Mouse (Mus musculus) erythroblast, embryonic 14.5 days (primary cell): ENCODE measurements around the gene Rnf5. TPM values are rescaled to one million over a fixed set of nuclear protein-coding genes. Genes with fewer than 3 reads are reported as not detected.
A peak's percentile ranks its signal among the peaks of the same experiment; 100 is the strongest.

Source experiments
- H3K27me3 ChIP-seq: 2 replicates; pipeline ENCODE4 v1.6.1; 2012; ENCODE audit warnings: inconsistent platforms; ENCODE audit not compliant: control insufficient read depth
- H3K36me3 ChIP-seq: 2 replicates; pipeline ENCODE4 v1.6.1; 2012; ENCODE audit warnings: mild to moderate bottlenecking, inconsistent platforms; ENCODE audit not compliant: control insufficient read depth
- H3K4me1 ChIP-seq: 2 replicates; pipeline ENCODE4 v1.6.1; 2012; ENCODE audit warnings: inconsistent platforms; ENCODE audit not compliant: control insufficient read depth
- H3K4me3 ChIP-seq: replicated peaks from 2 replicates; pipeline ENCODE3; 2012; ENCODE audit warnings: moderate library complexity, mild to moderate bottlenecking, inconsistent platforms
- H3K9me3 ChIP-seq: 2 replicates; pipeline ENCODE4 v1.6.1; 2012; ENCODE audit warnings: low read length, inconsistent platforms, mixed read lengths; ENCODE audit not compliant: control insufficient read depth
- GATA1 ChIP-seq: IDR thresholded peaks from 2 replicates; pipeline ENCODE4 v1.6.1; 2012; ENCODE audit warnings: low read length, inconsistent platforms, mixed read lengths
- TAL1 ChIP-seq: IDR thresholded peaks from 3 replicates; pipeline ENCODE4 v1.6.1; 2012; ENCODE audit warnings: low read length, inconsistent platforms, mixed read lengths
- polyA plus RNA-seq: library from polyadenylated mRNA; stranded (reverse); fragments of >175 nt; gene quantifications from 2 replicates; pipeline ENCODE4 v1.2.3, GENCODE M21; 2012

Rnf5 gene
- polyA plus RNA-seq, 1 experiment, result 16.2 TPM

DNA sequence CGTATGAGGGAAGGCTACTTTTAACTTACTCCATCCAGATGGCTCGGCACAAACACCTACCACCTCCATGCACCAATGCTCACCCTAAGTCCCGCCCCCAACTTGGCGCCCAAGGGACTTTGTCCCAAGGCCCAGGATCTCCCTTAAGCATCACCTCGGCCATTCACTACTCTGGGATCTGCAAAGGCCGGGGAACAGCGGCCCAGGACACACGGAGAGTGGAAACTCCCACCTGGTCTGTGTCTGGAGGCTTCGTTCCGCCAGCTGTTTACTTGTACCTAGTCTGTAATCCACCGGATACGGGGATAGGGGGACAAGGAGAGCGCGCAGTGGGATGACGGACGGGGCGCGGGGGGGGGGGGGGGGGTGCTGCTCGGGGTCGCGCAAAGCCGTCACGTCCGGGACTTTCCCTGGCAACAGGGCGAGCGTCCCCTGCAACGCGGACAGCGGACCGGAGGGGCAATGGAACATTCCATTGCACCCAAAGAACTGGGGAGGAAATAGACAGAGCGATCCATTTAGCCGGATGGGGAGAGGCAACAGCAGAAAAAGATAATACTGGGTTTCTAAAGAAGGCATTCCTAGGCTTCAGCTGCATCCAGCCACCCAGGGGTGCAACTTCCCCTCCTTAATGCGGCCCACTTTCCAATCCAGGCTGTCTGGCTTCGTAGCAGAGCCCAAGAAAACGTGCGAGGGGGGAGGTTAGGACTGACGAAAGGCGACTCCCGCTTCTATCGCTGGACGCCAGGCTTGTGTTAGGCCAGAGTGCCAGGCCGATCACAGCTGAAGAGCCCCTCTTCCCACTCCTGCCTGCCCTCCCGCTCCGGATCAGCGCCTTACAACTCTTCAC lies 23.8 kb upstream of the Rnf5 start:
- Histone ChIP-seq H3K27me3 (peaks cover 60% of the 10 kb centered on the region), H3K9me3 (peaks cover 3% of the 10 kb centered on the region; the same call in 1 of the 2 replicates), H3K4me1 (peaks cover 43% of the 10 kb centered on the region), H3K4me3 (peak overlapping the region; percentile 72), H3K36me3 (peaks cover 10% of the 10 kb centered on the region)
- TF ChIP-seq TAL1 (no peak), GATA1 (no peak)

DNA sequence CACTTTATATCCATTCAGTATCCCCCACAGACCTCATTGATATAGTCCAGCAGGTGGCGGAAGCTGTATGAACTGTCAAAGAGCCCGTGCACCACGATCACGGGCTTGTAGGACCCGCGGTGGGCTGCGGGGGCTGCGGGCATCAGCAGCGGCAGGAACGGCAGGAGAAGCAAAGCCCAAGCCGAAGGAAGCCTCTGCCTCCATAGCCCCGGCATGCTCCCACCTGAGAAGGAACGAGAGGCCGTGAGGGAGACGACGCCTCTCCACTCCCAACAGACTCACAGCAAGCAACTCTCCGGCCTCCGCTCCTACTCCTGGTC lies 23.2 kb upstream of the Rnf5 start:
- H3K9me3 ChIP-seq, result peaks cover 3% of the 10 kb centered on the region; the same call in 1 of the 2 replicates
- H3K4me3 ChIP-seq, result peak overlapping the region; percentile 72
- H3K4me1 ChIP-seq, result peaks cover 42% of the 10 kb centered on the region
- H3K27me3 ChIP-seq, result peaks cover 54% of the 10 kb centered on the region
- H3K36me3 ChIP-seq, result peaks cover 10% of the 10 kb centered on the region
- TF ChIP-seq TAL1, result no peak

DNA sequence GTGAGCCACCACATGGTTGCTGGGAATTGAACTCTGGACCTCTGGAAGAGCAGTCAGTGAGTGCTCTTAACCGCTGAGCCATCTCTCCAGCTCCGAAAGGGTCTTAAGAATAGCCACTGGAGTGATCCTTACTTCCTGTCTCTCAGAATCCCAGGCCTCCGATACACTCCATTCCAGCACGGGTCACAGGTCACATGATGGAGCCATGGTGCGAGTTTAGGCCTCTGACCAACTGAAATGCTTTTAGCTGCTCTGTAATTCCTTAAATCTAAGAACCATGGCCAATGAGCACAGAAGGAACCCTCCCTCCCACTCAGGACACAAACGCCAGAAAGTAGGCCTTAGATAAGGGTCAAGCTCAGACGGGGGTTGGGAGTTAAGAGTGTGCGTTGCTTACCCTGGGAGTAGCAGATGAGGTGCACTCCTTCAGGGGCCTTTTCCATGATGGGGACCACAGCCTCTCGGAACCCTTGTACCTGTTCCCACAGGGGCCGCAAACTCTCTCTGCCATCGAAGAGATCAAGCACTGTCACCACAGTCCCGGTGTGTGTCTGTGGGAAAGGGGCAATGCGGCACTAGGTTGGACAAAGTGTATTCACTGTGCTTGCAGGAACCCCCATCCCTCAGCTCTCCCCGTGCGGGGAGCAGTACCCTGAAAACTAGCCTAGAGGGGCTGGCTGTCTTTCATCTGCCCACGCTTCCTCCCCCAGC lies 22.7 kb upstream of the Rnf5 start:
- H3K4me1 ChIP-seq, result peaks cover 40% of the 10 kb centered on the region
- peak overlapping the region; percentile 72 for H3K4me3 ChIP-seq
- peaks cover 49% of the 10 kb centered on the region for H3K27me3 ChIP-seq
- peaks cover 3% of the 10 kb centered on the region; the same call in 1 of the 2 replicates for H3K9me3 ChIP-seq
- peaks cover 10% of the 10 kb centered on the region for H3K36me3 ChIP-seq
- no peak for TF ChIP-seq GATA1

DNA sequence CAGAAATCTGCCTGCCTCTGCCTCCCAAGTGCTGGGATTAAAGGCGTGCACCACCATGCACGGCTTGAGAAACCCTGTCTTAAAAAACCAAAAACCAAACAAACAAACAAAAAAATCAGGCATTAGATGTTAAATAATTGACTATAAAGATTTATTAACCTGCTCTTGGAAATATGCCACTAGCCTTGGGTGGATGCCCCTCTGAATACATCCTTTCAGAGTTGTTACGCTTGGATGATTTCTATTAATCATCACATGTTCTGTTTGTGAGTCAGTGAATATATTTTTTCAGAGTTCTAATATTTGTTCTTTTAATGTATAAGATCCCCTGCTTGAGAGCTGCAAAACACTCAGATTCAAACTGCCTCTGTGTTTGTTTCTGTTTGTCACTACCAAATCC lies 21.5 kb upstream of the Rnf5 start:
- peaks cover 13% of the 10 kb centered on the region for H3K36me3 ChIP-seq
- peaks cover 37% of the 10 kb centered on the region for H3K27me3 ChIP-seq
- no peaks in the 10 kb centered on the region for H3K9me3 ChIP-seq
- no peak overlapping the region for H3K4me3 ChIP-seq
- peaks cover 37% of the 10 kb centered on the region for H3K4me1 ChIP-seq
- no peak for TF ChIP-seq GATA1
- TF ChIP-seq TAL1, result no peak

DNA sequence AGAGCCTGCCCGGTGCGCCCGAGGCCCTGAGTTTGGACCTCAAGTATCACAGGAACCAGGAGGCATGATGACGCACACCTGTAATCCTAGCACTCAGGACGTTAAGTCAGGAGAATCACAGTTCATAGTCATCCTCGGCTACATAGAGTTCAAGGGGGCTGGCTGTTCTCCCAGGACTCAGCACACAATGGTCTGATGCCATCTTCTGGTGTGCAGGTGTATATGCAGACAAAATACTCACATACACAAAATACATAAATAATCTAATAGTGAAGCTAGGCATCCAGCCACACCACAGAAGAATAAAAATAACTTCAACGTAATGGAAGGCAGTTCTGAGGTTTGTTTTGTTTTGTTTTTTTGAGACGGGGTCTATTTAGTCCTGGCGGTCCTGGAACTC lies 19.7 kb upstream of the Rnf5 start:
- H3K27me3 ChIP-seq, result peaks cover 19% of the 10 kb centered on the region
- peaks cover 41% of the 10 kb centered on the region for H3K4me1 ChIP-seq
- H3K4me3 ChIP-seq, result no peak overlapping the region
- H3K36me3 ChIP-seq, result peaks cover 13% of the 10 kb centered on the region
- no peaks in the 10 kb centered on the region for H3K9me3 ChIP-seq
- TF ChIP-seq TAL1 (no peak), GATA1 (no peak)

DNA sequence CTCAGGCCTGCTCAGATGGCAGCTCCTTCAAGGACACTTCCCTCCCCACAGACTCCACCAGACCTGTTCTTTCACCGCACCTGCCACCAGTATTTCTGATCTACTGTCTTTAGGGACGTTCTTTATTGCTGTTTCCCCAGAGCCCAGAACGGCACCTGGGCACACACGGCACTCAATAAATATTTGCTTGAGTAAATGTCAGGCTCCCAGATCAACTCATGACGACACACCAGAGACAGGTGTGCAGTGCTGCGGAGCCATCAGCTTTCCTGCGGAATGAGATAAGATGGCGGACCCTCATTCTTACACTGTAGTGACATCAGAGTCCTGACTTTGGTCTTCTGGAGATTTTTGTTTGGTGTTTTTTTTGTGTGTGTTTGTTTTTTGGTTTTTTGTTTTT lies 17.5 kb upstream of the Rnf5 start:
- TF ChIP-seq TAL1 (no peak), GATA1 (no peak)
- no peak overlapping the region for H3K4me3 ChIP-seq
- H3K4me1 ChIP-seq, result peaks cover 20% of the 10 kb centered on the region
- peaks cover 19% of the 10 kb centered on the region for H3K36me3 ChIP-seq
- H3K27me3 ChIP-seq, result no peaks in the 10 kb centered on the region
- no peaks in the 10 kb centered on the region for H3K9me3 ChIP-seq

DNA sequence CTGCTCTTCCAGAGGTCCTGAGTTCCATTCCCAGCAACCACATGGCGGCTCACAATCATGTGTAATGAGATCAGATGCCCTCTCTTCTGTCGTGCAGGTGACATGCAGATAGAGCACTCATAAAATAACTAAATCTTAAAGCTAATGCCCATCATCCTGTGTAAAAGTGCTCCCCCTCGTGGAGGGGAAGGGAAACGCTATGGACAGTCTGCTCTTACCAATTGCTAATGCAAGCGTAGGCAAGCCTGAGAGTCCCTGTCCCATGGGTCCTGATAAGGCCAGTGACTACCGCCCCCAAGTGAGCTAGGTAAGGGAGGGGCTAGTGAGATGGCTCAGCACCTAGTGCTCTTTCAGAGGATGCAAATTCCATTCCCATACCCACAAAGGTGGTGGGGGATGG lies 15.5 kb upstream of the Rnf5 start:
- Histone ChIP-seq H3K36me3 (peaks cover 30% of the 10 kb centered on the region), H3K4me3 (no peak overlapping the region), H3K4me1 (peaks cover 20% of the 10 kb centered on the region), H3K9me3 (no peaks in the 10 kb centered on the region), H3K27me3 (no peaks in the 10 kb centered on the region)
- TF ChIP-seq TAL1 (no peak), GATA1 (no peak)

DNA sequence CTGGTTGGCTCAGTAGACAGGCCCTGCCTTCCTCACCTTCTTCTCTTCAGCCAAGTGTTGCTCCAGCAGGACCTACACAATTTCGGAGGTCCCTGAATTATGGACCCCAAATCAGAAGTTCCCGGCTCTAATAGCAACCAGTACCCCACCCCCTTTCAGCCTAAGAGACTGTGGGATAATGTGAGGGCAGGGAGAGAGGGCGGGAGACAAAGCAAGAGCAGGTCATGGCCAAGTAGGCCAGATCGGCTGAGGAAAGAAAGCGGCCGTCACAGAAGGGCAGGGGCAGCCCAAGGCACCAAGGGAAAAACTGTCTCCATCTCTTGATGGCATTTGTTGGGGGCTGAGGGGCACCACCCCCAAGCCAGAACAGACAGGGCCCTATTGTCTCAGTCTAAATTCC lies 12.4 kb upstream of the Rnf5 start, which contains the start of gene Egfl8:
Gene Egfl8, minus strand, starts transcription at position 101 of the 400 bp plus-strand sequence.
- no peak within 1 kb of the TSS for H3K4me3 ChIP-seq
- H3K36me3 ChIP-seq, result peaks cover 51% of the 10 kb centered on the region
- H3K27me3 ChIP-seq, result no peaks in the 10 kb centered on the region
- TF ChIP-seq TAL1, result no peak
- no peak for TF ChIP-seq GATA1
- no peaks in the 10 kb centered on the region for H3K9me3 ChIP-seq
- H3K4me1 ChIP-seq, result peaks cover 17% of the 10 kb centered on the region

DNA sequence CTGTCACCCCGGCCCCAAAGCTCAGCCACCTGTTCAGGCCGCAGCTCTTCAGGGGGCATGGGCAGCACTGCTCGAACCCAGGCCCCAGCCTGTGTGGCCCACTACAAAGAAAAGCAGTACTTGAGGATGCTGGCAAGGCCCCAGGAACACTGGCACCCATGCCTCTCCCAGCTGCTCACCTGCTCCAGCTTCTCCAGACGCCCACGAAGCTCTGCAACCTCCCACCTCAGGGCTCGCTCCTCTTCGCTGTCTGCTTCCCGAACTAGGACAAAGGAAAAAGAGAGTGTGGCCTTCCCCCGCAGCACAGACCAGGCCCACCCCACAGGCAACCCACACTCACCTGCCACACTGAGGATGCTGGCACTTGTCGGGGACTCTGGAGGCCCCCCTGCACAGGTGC lies 10.3 kb upstream of the Rnf5 start:
- Histone ChIP-seq H3K4me3 (no peak overlapping the region), H3K27me3 (no peaks in the 10 kb centered on the region), H3K4me1 (peaks cover 17% of the 10 kb centered on the region), H3K36me3 (peaks cover 59% of the 10 kb centered on the region), H3K9me3 (no peaks in the 10 kb centered on the region)
- TF ChIP-seq GATA1, result no peak
- no peak for TF ChIP-seq TAL1
